Mouse (Mus musculus) embryonic facial prominence, embryonic 11.5 days (tissue): ENCODE data around the gene 4931406P16Rik. TPM values are rescaled to one million over a fixed set of nuclear protein-coding genes. Genes with fewer than 3 reads are reported as not detected.
"Not testable (repeated sequence)": the region's sequence is repeated elsewhere in the genome, so short reads cannot be mapped to it uniquely, and the experiment has no call there.

Experiments
- ATAC-seq: fragments of 200-750 bp; cut with Nextera tagmentation; replicated peaks from 2 replicates; pipeline ENCODE4 v1.8.0; 2017; ENCODE audit warnings: low read depth; ENCODE audit not compliant: insufficient number of reproducible peaks, low FRiP score, low TSS enrichment
- DNase-seq: peaks from one replicate; pipeline ENCODE4 v3.0.0-alpha.2; 2015; ENCODE audit warnings: low spot score
- H3K27ac ChIP-seq: fragments of 300-500 bp; sonication (generic); replicated peaks from 2 replicates; pipeline ENCODE4 v1.5.1; 2014; ENCODE audit warnings: mild to moderate bottlenecking, low read depth, low read length, control low read depth
- H3K27me3 ChIP-seq: fragments of 300-500 bp; sonication (generic); 2 replicates; pipeline ENCODE4 v1.6.1; 2014; ENCODE audit warnings: mild to moderate bottlenecking, low read length, moderate library complexity, mixed read lengths; ENCODE audit not compliant: control insufficient read depth, insufficient read depth
- H3K36me3 ChIP-seq: fragments of 300-500 bp; sonication (generic); replicated peaks from 2 replicates; pipeline ENCODE4 v1.6.1; 2014; ENCODE audit warnings: low read depth, mild to moderate bottlenecking, low read length, moderate library complexity, mixed read lengths; ENCODE audit not compliant: control insufficient read depth, insufficient read depth
- H3K4me1 ChIP-seq: fragments of 300-500 bp; sonication (generic); 2 replicates; pipeline ENCODE4 v1.6.1; 2014; ENCODE audit warnings: low read length, mixed read lengths; ENCODE audit not compliant: control insufficient read depth, insufficient read depth
- H3K4me2 ChIP-seq: fragments of 300-500 bp; sonication (generic); 2 replicates; pipeline ENCODE4 v1.6.1; 2014; ENCODE audit warnings: low read depth, mild to moderate bottlenecking, control low read depth, low read length, moderate library complexity
- H3K4me3 ChIP-seq: fragments of 300-500 bp; sonication (generic); 2 replicates; pipeline ENCODE4 v1.5.1; 2014; ENCODE audit warnings: low read depth, low read length, control low read depth
- H3K9ac ChIP-seq: fragments of 300-500 bp; sonication (generic); replicated peaks from 2 replicates; pipeline ENCODE4 v1.6.1; 2014; ENCODE audit warnings: mild to moderate bottlenecking, control low read depth, low read length
- H3K9me3 ChIP-seq: fragments of 300-500 bp; sonication (generic); replicated peaks from 2 replicates; pipeline ENCODE4 v1.6.1; 2016; ENCODE audit warnings: mild to moderate bottlenecking, low read length, inconsistent platforms, mixed read lengths; ENCODE audit not compliant: control insufficient read depth
- WGBS: fragments of 180-500 bp; shearing (Covaris S2); extraction: QIAGEN DNeasy Blood & Tissue Kit; methylation state at CpG from one replicate; pipeline ENCODE4 v1.1.7; 2014; 5-methylcytosine and 5-hydroxymethylcytosine counted together
- polyA plus RNA-seq: library from polyadenylated mRNA; unstranded; fragments of >200 nt; fragmentation: Nextera tagmentation; extraction: Ambion mirVana; gene quantifications from 2 replicates; pipeline ENCODE4 v1.2.1, GENCODE M21; 2014

Gene 4931406P16Rik
- polyA plus RNA-seq, 1 experiment from 2014 or later, result 30.6 TPM

DNA sequence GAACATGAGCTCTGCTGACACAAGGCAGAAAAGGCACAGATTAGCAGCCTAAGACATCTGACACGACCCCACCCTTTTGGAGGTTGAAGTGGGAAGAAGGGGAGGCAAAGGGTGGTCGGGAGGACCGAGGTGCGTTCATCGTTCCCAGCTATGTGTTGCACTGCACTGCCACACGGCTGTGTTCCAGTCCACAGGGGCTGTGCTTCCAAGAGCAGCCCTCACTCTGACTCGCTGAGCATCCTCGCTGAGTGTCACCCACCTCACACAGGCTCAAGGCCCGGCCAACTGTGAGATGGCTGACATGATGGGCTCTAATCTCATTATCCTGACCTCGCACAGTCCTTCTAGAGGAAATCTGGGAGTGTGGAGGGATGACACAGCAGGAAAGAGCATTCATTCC lies 96.9 kb downstream of the 4931406P16Rik start:
- no peak overlapping the region for H3K9ac ChIP-seq
- no peaks in the 10 kb centered on the region for H3K4me1 ChIP-seq
- H3K4me2 ChIP-seq, result no peak overlapping the region
- no peak overlapping the region for H3K4me3 ChIP-seq
- DNase-seq (no peak), ATAC-seq (no peak)
- 87% methylated on average over 10 of the region's 10 CpGs for WGBS
- H3K9me3 ChIP-seq, result no peaks in the 10 kb centered on the region
- H3K27ac ChIP-seq, result no peak overlapping the region
- no peaks in the 10 kb centered on the region for H3K27me3 ChIP-seq
- H3K36me3 ChIP-seq, result peaks cover 9% of the 10 kb centered on the region

DNA sequence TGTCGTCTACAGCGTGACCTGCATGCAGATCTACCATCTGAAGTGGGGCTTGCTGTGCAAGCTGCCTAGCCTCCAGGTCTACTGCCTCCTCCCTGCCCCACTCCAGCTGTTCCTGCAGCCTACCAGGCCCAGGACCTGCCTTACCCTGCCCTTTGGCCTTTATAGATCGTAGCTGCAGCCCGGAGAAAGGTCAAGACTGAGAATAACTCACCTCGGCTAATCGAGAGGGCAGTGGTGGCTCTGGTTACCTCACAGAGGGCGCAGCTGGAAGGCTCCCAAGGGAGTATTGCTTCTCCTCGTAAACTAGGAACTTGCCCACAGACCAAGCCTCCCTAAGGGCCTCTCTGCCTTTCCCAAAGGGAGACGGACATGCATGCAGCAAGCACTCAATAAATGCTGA lies 97.9 kb downstream of the 4931406P16Rik start:
- no peaks in the 10 kb centered on the region for H3K9me3 ChIP-seq
- peaks cover 9% of the 10 kb centered on the region for H3K36me3 ChIP-seq
- ATAC-seq (no peak), DNase-seq (no peak)
- no peaks in the 10 kb centered on the region for H3K4me1 ChIP-seq
- H3K4me2 ChIP-seq, result no peak overlapping the region
- no peak overlapping the region for H3K27ac ChIP-seq
- no peak overlapping the region for H3K4me3 ChIP-seq
- no peaks in the 10 kb centered on the region for H3K27me3 ChIP-seq
- no peak overlapping the region for H3K9ac ChIP-seq
- WGBS, result 78% methylated on average over 9 of the region's 9 CpGs

- no peaks in the 10 kb centered on the region for H3K27me3 ChIP-seq
- no peaks in the 10 kb centered on the region for H3K4me1 ChIP-seq
- H3K9me3 ChIP-seq, result no peaks in the 10 kb centered on the region
- peaks cover 9% of the 10 kb centered on the region; the same call in 1 of the 2 replicates for H3K36me3 ChIP-seq
- H3K4me3 ChIP-seq, result no peak overlapping the region
- H3K27ac ChIP-seq, result no peak overlapping the region
- no peak overlapping the region for H3K9ac ChIP-seq
- 88% methylated on average over 8 of the region's 8 CpGs for WGBS
- no peak overlapping the region for H3K4me2 ChIP-seq
- DNase-seq (no peak), ATAC-seq (no peak)
These were observed 98.7 kb downstream of the 4931406P16Rik start for GRCm38 (mm10) chr7:34214644-34215043.

- Histone ChIP-seq H3K9me3 (no peaks in the 10 kb centered on the region), H3K4me1 (no peaks in the 10 kb centered on the region), H3K4me3 (no peak overlapping the region), H3K36me3 (peaks cover 9% of the 10 kb centered on the region; the same call in 1 of the 2 replicates), H3K4me2 (no peak overlapping the region), H3K9ac (no peak overlapping the region), H3K27ac (no peak overlapping the region), H3K27me3 (no peaks in the 10 kb centered on the region)
- DNase-seq (no peak), ATAC-seq (no peak)
- 90% methylated on average over 7 of the region's 7 CpGs for WGBS
These were observed 100.1 kb downstream of the 4931406P16Rik start for GRCm38 (mm10) chr7:34213281-34213680.

DNA sequence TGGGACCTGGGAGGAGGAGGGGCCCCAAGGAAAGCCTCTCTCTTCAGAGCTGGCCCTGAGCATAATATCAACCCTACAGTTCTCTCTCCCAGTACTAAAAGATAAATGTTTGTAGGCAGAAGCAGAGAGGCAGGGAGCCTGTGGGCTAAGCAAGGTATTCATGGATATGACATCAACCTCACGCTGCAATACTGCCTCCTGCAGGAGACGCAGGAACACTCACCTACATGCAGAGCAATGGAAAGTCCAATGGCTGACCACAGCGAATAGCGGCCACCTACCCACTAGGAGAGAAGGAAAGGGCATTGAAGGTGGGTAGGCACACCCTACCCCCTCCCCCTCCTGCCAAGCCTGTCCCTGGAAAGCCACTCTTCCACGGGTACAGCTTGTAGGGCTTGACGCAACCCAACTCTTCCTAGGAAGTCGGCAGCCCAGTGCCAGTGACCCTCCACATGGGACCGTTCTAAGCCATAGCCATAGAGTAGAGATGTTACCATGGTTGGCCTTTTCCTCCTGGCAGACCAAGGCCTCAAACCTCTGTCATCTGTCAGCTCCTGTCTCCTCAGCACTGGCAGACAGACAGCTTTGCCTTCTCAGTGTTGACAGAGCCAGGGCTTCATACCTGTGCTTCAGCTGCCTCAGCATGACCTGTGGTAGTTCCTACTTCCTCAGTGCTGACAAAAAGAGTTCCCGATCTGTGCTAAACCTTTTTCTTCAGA lies 105.2 kb downstream of the 4931406P16Rik start:
- DNase-seq (no peak), ATAC-seq (no peak)
- Histone ChIP-seq H3K27me3 (no peaks in the 10 kb centered on the region), H3K9ac (no peak overlapping the region), H3K36me3 (peaks cover 17% of the 10 kb centered on the region), H3K4me3 (no peak overlapping the region), H3K4me2 (no peak overlapping the region), H3K27ac (no peak overlapping the region), H3K9me3 (no peaks in the 10 kb centered on the region), H3K4me1 (no peaks in the 10 kb centered on the region)
- WGBS, result 88% methylated on average over 9 of the region's 9 CpGs

DNA sequence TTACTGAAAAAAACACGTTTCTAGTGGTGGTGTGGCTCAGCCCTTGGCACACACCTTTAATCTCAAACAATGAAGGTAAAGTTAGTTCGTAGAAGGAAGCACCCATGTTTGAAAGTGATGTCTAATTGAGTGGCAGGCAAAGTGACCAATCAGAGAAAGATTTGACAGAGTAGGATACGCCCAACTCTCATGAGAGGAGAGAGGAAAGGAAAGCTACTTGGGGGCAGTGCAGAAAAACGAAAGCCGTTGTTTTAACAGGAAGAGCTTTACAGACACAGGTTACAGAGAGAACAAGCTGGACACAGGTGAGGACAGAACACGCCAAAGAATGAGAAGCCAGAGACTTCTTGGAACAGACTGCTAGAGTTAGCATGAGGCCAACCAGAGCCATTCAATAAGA lies 107.0 kb downstream of the 4931406P16Rik start:
- H3K36me3 ChIP-seq, result peaks cover 21% of the 10 kb centered on the region
- H3K4me3 ChIP-seq, result no peak overlapping the region
- no peak overlapping the region for H3K4me2 ChIP-seq
- H3K9ac ChIP-seq, result no peak overlapping the region
- H3K4me1 ChIP-seq, result no peaks in the 10 kb centered on the region
- H3K27me3 ChIP-seq, result no peaks in the 10 kb centered on the region
- no peak overlapping the region for H3K27ac ChIP-seq
- DNase-seq (no peak), ATAC-seq (no peak)
- 92% methylated on average over 6 of the region's 6 CpGs for WGBS
- H3K9me3 ChIP-seq, result no peaks in the 10 kb centered on the region

GRCm38 (mm10) chr7:34202147-34202546 lies 111.2 kb downstream of the 4931406P16Rik start:
- H3K27me3 ChIP-seq, ATAC-seq, H3K27ac ChIP-seq, H3K4me3 ChIP-seq, H3K9ac ChIP-seq, H3K4me1 ChIP-seq, DNase-seq, H3K9me3 ChIP-seq, H3K4me2 ChIP-seq: not testable (repeated sequence)
- H3K36me3 ChIP-seq, result peaks cover 19% of the 10 kb centered on the region
- 91% methylated on average over 10 of the region's 10 CpGs for WGBS

DNA sequence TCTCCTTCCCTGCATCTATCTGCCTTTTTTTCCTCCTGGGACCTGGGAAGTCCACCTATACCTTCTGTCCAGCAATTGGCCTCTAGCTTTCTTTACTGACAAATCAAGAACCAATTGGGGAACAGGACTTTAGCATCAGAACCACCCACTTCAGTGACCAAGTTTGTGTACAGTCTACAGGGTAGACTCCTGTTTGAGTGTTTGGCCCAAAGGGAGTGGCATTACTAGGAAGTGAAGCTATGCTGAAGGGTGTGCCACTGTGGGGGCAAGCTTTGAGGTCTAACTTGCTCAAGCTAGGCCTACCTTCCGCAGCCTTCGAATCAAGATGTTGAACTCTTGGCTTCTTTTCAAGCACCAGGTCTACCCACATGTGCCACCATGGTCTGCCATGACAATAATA lies 112.5 kb downstream of the 4931406P16Rik start:
- ATAC-seq (no peak), DNase-seq (no peak)
- 97% methylated on average over 2 of the region's 2 CpGs for WGBS
- Histone ChIP-seq H3K4me2 (no peak overlapping the region), H3K9me3 (no peaks in the 10 kb centered on the region), H3K9ac (no peak overlapping the region), H3K4me3 (no peak overlapping the region), H3K36me3 (peaks cover 18% of the 10 kb centered on the region), H3K27ac (no peak overlapping the region), H3K27me3 (no peaks in the 10 kb centered on the region), H3K4me1 (no peaks in the 10 kb centered on the region)
